Mouse (Mus musculus) stomach, postnatal 0 days (tissue): ENCODE results near the gene Myo3b.

Experiments
- CTCF ChIP-seq: IDR thresholded peaks from 2 replicates; pipeline ENCODE4 v1.5.1; 2016; ENCODE audit warnings: antibody characterized with exemption, low read depth, mild to moderate bottlenecking, moderate library complexity
- EP300 ChIP-seq: optimal IDR thresholded peaks from 2 replicates; pipeline ENCODE3; 2016; ENCODE audit warnings: antibody characterized with exemption

- TF ChIP-seq CTCF (peak; percentile 45), EP300 (no peak)
Measured at GRCm38 (mm10) chr2:69990647-69991046, 48.3 kb upstream of the Myo3b start.
